Mouse (Mus musculus) adrenal gland, adult 18-20 months (tissue): ENCODE measurements around the gene Selenbp1. TPM values are rescaled to one million over a fixed set of nuclear protein-coding genes. Genes with fewer than 3 reads are reported as not detected.

Experiments
- DNase-seq, 2 experiments: peaks; one replicate each; pipeline ENCODE4 v3.0.0; 2021 to 2022; ENCODE audit warnings: low spot score in 2 of 2
- total RNA-seq, 2 experiments: library from RNA; stranded (reverse); gene quantifications; 1 replicate in 1 of 2; 2 replicates in 1 of 2; pipeline ENCODE4 v1.2.3; 2021

Selenbp1 gene
- total RNA-seq, 2 experiments from 2014 or later: 58.8 to 64.6 TPM

GRCm38 (mm10) chr3:94973620-94974019, 40.8 kb downstream of the Selenbp1 start:
- DNase-seq: no peak

DNA sequence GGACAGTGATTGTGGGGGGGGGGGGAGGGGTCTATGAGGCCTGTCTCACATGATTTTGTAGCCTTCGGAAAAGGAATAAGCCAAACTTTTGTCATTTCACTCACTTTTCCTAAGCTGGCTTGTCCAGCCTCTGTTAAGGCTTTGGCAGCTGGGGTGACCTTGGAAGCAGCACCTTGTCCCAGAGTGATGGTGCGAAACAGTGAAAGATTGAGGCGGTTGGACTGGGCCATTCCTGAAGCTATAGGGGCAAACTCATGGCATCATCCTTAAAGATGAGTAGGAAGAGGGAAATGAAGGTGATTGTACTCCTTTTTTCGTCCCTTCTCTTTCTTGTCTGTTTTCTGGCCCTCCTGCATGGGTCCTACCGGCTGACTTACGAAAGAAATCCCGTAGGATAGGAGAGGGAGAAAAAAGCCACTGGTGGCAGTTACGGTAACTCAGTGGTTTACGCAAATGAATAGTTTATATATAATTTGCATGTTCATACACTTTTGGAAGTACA, 41.2 kb downstream of the Selenbp1 start:
- no peak for DNase-seq

DNA sequence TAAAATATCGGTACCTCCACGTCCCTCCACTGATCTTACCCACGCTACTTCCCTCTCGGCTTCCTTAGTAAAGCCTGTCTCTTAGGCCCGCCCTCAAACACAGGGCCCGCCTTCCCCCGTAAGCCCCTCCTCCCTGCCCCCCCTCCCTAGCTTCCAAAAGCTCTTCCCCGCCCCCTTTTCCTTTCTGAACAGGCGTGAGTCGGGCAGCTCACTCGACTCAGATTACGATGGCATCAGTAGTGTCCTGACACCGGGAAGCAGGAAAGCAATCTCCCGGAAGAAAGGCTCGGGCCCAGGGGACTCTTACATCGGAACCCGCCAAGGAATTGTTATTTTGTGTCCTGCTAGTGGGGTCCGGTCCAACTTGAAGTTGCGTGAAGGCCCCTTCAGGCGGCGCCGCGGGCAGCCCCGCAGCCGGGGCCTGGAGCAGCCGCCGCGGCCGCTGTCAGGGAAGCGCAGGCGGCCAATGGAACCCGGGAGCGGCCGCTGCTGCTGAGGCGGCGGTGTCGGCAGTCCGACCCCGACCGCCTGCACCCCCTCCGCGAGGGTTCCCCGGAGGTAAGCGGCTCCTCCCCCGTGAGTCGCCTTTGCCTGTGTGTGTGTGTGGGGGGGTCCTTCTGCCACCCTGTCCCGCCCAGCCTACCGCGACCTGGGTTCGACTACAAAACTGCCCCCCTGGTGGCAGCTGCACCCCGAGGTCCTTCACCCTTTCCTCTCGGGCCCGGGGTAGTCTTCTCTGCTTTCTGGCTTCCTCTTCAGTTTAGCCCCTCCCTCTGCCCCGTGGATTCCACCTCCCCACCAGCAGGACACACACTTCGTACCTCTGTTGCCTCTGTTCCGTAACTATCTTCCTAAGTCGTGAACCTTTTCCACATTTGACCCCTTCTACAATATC, 41.9 kb downstream of the Selenbp1 start, which contains the start of gene Pi4kb:
TSS of gene Pi4kb (plus strand) at position 204 of the 895 bp plus-strand sequence.
- peak; percentile 78 to 80 for DNase-seq

- no peak for DNase-seq
Observed at GRCm38 (mm10) chr3:94984312-94984711, 51.5 kb downstream of the Selenbp1 start.

DNA sequence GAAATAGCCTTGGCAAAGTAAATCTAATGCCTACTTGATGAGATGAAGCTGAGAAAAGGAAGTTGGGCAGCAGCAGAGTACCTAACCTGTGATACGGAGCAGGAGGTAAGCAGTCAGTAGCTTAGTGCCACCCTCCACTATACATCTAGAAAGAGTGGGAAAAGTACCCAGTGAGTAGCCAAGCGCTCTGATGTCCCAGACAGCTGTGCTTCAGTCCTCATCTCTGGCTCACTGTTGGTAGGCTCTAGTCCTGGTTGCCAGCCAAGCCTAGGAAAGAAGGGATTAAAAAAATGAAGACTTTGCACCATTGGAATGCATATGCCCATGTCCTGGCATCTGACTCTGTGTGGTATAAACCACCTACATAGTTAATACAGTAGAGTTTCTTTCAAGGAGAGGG, 52.7 kb downstream of the Selenbp1 start:
- DNase-seq: no peak

DNA sequence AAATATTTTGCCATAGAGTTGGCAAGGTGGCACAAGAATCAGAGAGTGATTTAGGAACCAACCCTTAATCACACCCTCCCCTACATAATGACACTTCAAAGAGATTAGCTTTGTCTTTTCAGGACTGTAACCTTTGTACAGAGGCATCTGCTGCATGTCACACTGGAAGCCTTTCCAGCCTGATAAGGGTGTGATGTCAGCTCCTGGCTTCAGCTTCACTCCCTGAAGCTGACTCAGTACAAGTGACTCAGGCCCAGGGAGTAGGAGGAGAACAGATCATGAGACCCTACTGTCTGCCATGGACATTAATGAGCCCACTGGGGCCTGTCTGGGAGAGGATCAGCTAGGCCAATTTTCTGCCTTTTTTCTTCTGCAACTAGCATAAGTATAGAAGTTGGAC, 54.7 kb downstream of the Selenbp1 start:
- DNase-seq: peak; percentile 39 to 47

- DNase-seq: no peak
Observed at GRCm38 (mm10) chr3:94989159-94989761, 56.4 kb downstream of the Selenbp1 start.

Other genes with a start within 250 kb of the Selenbp1 start
- 1 to 10 TPM; 7.0 to 7.2 TPM for gene Selenbp2, start 239.5 kb upstream of the Selenbp1 start, total RNA-seq
- gene Cgn, start 146.6 kb upstream of the Selenbp1 start, total RNA-seq: 1 to 10 TPM; 1.0 TPM
- gene Pogz, start 95.5 kb upstream of the Selenbp1 start, total RNA-seq: 10 to 100 TPM; 27.4 to 28.6 TPM
- gene Psmb4, start 46.1 kb upstream of the Selenbp1 start, total RNA-seq: 100 to 1,000 TPM; 276 to 293 TPM
- 10 to 100 TPM; 13.4 to 20.4 TPM for gene Rfx5, start 21.0 kb downstream of the Selenbp1 start, total RNA-seq
- gene Pi4kb, start 41.7 kb downstream of the Selenbp1 start, total RNA-seq: 10 to 100 TPM; 62.9 to 65.3 TPM
- gene Zfp687, start 82.4 kb downstream of the Selenbp1 start, total RNA-seq: 10 to 100 TPM; 22.7 to 26.1 TPM
- 100 to 1,000 TPM; 267 to 274 TPM for gene Psmd4, start 109.6 kb downstream of the Selenbp1 start, total RNA-seq
- gene Pip5k1a, start 173.9 kb downstream of the Selenbp1 start, total RNA-seq: 10 to 100 TPM; 50.9 to 55.4 TPM
- gene Vps72, start 178.0 kb downstream of the Selenbp1 start, total RNA-seq: 10 to 100 TPM; 45.8 to 59.5 TPM
- 1 to 10 TPM in 1 of 2 experiments, not detected in 1; 1.2 TPM for gene Tmod4, start 191.4 kb downstream of the Selenbp1 start, total RNA-seq
- gene Scnm1, start 201.0 kb downstream of the Selenbp1 start, total RNA-seq: 10 to 100 TPM; 25.6 to 33.4 TPM
- gene Lysmd1, start 201.0 kb downstream of the Selenbp1 start, total RNA-seq: 1 to 10 TPM; 6.6 to 7.8 TPM
- 1 to 10 TPM; 3.0 to 4.5 TPM for gene Tnfaip8l2, start 209.3 kb downstream of the Selenbp1 start, total RNA-seq
- 1 to 10 TPM; 1.6 to 2.5 TPM for gene Sema6c, start 227.4 kb downstream of the Selenbp1 start, total RNA-seq